Mouse (Mus musculus): Measurements from ENCODE around the gene Slc15a1.

The Slc15a1 gene

DNA sequence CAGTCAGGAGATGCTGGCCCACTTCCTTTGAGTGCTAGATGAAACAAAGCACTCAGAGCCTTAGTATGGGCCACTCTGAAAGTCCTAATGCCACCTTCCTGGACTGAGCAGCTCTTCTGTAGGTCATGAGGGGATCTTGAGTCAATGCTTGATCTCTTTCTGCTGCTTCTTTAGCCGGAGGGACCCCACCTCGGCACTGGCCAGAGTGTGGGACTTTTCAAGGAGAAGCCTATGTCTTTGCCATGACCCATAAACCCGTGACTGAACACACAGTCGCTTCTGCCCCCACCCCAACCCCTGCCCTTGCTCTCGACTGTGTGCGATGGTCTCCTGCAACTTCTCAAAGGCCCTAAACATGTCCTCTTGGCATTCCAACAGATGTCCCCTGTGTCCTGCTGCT is 52.8 kb downstream of the Slc15a1 start:
- no peak for DNase-seq (ENCODE audit: low spot score in 2 of 2)

DNA sequence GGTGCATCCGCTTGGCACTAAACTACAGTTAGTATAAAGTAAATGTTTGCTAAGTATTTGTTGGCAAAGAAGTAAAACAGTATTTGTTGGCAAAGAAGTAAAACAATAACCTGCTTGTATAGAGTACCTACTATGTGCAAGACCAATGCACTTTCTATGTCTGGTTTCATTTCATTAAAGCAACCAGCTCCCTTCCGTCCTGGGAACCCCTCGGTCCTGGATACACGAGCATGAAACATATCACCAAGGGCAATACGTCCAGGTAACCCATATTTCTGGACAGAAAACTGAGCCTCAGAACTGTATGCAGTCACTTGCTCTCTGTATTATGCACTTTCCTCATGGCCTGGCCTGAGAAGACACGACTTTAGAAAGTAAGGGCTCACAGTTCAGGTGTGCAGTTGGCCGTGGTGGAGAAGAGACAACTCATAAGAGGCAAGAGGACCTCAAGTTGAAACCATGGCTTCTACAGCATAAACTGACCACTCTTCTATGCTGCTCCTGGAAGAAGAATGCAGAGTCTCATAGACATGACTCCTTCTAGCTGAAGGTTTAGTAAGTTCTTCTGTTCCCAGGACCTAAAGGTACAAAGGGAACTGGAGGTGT is 53.5 kb downstream of the Slc15a1 start:
- no peak for DNase-seq (ENCODE audit: low spot score in 2 of 2)

DNA sequence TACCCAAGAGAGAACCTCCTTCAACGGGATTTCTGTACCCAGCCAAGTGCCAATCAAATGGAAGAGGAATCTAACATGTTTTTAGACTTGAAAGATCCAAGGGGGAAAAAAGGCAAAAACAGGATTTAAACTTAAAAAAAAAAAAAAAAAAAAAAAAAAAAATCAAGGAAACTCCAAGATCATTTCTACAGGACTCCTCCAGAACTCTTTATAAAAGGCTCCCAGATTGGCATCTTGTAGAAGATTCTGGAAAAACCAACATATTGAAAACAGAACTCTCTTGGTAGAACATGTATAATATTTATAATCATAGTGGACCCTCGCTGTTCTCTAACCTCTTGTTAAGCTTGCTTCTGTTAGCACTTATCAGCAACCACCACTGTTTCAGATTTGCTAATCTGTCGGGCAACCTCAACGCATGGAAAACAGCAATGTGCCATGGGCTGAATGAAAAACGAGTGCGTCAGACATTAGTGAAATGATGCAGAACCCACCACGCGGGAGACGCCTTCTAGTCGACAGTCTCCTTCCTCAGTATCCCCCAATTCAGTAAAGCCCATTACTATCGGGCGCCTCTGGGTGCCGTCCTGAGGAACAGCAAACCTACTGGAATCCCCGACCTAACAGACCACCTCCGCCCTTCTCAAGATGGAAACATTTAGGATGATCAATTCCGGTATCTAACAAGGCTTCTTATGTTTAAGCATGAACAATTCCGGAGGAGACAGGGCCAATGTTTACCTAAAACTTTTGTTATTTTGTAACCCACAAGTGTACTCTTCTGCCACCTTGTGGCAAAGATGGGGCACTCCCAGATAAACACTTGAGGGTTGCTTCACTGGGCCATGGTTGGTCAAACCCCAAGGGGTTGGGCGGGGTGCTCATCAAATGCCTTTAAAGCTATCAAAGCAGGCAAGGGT is 54.3 kb downstream of the Slc15a1 start:
- peak; percentile 21 to 31 for DNase-seq (ENCODE audit: low spot score in 2 of 2)

DNA sequence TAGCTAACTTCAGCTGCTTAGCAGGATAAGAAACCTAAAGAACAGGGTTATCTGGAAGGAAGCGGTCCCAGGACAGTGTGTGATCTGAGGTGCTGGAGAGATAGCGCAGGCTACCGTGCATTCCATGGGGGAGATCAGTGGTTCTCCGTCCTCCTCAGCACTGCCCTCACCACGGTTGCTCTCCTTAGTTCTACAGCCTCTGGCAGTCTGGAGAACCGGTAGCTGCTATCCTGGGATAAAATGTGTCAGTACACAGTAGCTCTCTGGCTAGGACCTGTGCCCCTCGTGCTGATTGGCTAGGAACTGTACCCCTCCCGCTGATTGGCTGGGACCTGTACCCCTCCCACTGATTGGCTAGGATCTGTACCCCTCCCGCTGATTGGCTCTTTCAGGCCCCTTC is 58.1 kb downstream of the Slc15a1 start:
- no peak for DNase-seq (ENCODE audit: low spot score in 2 of 2)

DNA sequence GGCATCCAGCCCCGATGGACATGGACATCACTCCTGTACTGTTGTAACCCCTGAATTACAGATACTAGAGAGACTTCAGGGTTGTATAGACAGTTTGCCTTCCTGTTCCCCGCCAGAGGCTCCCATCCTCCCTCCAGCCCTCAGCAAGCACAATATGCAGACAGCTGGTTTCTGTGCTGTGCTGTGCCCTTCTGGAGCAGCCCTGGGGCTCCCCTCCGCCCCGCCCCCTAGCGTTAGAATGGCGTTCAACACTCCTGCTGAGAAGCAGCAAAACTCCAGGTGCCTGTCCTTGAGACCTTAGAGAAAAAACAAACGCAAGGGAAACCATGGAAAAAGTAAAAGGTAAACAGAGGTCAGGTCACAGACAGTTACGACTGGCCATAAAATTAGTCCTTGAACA is 59.9 kb downstream of the Slc15a1 start:
- DNase-seq (ENCODE audit: low spot score in 2 of 2): peak in 1 of 2 experiments; percentile 24

DNA sequence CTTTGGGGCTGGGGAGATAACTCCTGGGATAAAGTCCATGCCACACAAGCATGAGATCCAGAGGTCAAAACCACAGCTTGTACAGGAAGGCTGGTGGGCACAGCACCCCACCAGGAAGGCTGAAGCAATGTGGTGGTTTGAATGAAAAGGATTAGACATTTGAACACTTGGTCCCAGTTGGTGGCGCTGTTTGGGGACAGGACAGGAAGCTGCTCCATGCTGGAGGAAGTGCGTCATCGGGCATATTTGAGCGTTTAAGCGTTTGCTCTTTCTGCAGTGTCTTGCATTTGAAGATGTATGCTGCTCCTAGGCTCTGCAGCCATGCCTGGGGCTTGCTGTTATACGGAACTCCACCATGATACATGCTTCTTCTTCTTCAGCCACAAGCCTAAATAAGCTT is 64.2 kb downstream of the Slc15a1 start:
- DNase-seq (ENCODE audit: low spot score in 2 of 2): no peak

DNA sequence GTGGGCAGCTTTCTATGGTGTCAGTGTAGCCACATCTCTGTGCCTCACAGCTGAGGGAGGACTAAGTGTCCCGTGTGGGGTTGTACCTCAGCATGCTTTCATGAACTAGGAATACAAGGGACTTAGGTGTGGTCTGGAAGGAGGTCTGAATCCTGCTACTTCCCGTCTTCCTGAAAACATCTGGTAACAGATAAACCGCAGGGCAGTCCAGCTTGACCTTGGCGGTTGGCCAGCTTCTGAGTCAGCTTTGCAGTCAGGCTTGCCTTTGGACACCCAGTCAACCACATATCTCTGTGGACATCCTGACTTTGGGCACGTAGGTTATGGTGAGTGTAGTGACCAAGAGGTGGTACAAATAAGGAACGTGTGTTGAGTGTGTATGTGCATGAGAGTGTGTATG is 68.0 kb downstream of the Slc15a1 start:
- DNase-seq (ENCODE audit: low spot score in 2 of 2): no peak

DNA sequence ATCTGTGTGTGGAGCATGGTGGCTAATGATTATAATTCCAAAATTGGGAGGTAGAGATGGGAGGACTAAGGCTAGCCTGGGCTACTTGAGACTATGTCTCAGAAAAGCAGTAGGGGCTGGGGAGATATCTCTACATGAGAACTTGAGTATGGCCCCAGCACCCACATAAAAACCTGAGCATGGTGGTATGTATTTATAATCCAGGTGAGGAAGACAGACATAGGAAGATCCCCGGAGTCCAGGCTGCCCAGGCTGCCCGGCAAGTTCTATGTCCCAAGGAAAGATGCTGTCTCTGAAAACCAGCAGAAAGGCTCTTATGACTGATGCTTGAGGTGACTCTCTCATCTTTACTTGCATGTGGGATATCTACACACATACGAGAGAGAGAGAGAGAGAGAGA is 68.6 kb downstream of the Slc15a1 start:
- no peak for DNase-seq (ENCODE audit: low spot score in 2 of 2)

DNA sequence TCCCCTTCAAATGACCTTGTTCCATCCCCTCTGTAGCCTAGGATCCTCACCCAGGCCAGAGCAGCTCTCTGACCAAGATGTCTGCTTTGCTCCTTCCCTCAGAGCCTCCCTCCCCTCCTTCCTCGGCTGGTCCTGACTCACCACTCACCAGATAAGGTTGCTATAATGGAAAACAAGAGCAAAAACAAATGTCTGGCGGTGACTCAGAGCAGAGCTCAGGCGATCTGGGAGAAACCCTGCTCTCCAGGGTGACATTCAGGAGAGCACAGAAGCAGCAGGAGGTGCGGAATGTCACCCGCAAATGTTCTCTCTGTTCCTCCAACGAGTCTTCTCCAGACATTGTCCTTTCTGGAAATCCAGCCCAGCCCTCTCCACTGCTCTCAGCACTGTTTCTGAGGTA is 69.3 kb downstream of the Slc15a1 start:
- DNase-seq (ENCODE audit: low spot score in 2 of 2): no peak

DNA sequence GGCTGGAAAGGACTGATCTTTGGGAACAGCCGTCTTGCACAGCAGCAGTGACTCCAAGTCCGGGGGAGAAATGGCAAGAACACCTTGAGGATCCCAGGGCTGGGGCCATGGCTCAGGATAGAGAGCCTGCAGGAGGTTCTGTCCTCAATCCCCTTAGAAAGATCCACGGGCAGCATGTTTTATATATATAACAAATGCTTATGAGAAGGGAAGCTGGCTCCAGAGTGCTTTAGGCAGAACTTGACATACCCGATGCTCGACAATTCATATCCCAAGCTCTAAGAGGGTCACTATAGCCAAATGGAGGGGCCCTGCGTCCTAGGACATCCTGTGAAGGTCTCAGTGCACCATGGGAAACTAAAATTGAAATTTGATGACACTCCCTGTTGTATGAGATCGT is 73.8 kb downstream of the Slc15a1 start:
- no peak for DNase-seq (ENCODE audit: low spot score in 2 of 2)

DNA sequence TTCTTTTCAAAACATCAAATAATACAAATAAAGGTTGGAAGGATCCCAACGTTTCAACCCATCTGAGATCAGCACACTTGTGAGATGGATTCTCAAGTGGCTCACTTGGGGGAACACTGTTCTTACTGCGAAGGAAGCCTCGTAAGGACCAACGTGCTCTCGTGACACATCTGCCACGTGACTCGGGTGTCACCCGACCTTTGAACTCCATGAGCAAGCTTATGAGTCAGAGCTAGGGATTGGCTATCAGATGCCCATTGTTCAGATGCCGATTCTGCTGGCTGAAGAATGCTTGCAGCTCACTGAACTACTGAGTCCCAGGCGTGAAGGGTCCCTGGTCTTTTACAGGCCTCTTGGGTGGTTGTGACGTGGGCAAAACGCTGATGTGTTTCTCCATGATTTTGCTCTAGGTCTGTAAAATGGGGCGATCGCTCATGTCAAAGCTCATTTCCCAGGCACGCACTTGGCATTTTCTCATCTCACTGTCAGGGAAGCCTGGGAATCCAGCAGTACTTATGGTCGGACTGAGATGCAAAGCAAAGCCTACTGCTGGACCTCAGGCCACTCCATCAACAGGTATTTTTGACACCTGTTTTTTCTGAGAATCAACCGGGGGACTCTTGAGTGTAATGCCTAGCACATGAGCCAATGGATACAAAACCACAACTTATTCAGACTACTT is 75.1 kb downstream of the Slc15a1 start:
- DNase-seq (ENCODE audit: low spot score in 2 of 2): no peak

DNA sequence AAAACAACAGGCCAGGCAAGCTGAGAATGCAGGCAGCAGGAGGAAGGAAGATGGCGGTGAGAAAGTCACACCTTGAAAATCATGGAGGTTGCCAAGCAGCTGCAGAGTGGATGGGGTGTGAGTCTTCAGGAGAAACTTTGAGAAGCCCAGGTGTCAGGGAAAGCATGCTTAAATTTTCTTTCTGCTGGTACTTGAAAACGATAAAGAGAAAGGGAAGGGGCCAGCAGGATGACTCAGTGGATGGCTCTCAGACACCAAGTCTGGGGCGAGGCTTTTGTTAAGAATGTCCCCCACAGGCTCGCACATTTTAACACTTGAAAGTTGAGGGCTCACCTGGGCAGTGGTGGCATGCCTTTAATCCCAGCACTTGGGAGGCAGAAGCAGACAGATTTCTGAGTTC is 76.9 kb downstream of the Slc15a1 start:
- no peak for DNase-seq (ENCODE audit: low spot score in 2 of 2)

DNA sequence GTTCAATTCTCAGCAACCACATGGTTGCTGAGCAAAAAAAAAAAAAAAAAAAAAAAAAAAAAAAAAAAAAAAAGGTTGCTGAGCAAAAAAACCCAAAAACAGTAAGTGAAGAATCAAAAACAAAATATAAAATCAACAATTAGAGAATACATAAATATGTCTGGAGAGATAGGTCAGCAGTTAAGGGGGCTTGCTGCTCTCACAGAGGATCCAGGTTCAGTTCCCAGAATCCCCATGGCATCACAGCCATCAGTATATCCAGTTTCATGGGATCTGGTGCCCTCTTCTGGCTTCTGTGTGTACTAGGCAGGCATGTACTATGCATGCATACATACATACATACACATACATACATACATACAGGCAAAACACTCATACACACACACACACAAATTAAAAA is 78.3 kb downstream of the Slc15a1 start:
- DNase-seq (ENCODE audit: low spot score in 2 of 2): no peak

DNA sequence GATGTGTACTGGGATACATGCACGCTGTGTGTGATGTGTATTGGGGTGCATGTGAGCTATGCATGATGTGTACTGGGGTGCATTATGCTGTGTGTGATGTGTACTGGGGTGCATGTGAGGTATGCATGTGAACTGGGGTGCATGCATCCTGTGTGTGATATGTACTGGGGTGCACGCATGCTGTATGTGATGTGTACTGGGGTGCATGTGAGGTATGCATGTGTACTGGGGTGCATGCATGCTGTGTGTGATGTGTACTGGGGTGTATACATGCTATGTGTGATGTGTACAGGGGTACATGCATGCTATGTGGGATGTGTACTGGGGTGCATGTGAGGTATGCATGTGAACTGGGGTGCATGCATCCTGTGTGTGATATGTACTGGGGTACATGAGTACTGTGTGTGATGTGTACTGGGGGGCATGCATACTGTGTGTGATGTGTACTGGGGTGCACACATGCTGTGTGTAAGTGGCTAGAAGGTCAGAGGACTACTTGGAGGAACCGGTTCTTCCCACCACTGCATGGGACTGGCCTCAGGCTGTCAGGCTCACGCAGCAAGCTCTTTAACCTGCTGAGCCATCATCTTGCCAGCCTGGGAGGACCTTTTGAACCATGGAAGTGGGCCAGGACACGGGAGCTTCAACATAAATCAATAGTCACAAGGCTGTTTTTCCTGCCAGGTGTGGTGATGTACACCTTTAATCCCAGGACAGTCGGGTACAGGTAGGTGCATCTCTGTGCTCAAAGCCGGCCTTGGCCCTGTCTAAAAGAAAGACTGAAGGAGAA is 79.9 kb downstream of the Slc15a1 start:
- DNase-seq (ENCODE audit: low spot score in 2 of 2): no peak

DNA sequence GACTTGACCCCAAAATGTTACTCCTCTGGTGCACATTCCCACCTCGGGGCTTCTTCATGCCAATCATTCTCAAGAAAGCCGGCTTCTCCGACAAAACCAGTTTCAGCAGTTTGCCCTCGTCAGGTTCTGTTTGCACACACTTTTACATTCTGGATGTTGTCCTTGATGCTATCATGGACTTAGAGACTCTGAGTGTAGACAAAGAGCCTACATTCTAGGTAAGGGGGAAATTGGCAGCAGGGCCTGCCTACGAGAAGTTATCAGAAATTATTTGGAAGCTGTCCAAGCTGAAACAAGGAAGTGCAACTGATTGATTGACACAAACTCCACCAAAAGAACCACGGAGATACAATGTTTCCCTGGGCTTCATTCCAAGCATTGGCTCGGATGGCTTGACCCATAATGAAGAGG is 81.7 kb downstream of the Slc15a1 start:
- DNase-seq (ENCODE audit: low spot score in 2 of 2): no peak

DNA sequence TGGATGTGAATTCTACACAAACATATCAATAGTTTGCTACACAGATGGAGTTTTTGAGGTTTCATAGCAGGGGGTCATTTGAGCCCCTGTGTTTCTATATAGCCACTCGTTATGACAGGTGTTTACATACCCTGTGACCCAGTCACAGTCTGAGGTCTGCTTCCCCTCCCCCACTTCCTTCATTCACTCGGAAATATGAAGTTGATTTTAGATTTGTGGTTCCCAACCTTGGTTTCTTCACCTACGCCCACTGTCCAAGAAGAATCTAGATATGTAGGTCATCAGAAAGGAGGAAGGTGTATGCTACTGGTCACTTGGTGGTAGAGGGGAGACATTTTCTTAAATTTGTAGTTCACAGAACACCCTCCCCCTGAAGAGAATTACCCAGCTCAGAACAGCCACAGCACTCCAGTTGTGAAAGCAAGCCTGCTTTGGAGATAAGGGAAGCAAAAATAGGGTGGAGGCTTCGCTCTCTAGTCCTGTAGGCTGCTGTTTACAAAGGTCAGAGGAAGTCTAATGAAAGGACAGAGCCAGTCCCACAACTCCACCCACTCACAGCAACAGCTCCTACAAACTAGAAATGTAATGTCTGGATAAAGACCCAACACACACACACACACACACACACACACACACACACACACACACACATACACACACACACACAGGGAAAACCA is 82.2 kb downstream of the Slc15a1 start:
- no peak for DNase-seq (ENCODE audit: low spot score in 2 of 2)

DNA sequence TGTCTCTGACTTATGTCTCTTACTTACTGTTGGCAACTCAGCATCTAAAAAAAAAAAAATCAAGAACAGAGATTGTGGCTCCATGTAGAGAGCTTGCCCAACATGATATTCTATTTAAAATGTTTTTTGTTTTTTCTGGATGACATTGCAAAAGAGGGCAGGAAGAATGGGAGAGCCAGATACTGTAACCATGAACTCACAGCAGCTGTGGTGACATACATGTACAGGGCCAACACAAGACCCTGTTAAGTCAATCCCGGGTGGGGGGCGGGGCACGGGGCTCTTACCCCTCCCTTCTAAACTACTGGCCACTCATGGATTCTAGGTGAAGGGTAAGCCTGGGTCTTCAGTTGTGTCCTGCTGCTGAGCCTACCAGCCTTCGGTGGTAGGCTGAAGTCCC is 83.1 kb downstream of the Slc15a1 start:
- no peak for DNase-seq (ENCODE audit: low spot score in 2 of 2)

DNA sequence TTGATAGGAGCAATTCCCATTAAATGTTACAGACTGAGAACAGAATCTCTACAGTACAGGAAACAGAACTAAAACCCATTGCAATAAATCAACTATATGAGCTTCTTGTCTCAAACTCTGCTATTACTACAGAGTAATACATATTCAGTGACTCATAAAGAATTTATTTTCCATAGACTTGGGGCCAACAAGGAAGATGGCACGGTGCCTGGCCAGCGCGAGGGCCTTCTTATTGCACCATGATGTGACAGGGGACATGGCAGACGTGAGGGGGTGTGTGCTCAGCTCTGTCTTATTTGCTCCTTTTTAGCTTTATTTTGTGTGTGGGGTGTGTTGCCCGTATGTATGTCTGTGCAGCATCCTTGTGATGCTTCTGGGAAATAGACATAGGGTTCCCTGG is 87.5 kb downstream of the Slc15a1 start:
- no peak for DNase-seq (ENCODE audit: low spot score in 2 of 2)

DNA sequence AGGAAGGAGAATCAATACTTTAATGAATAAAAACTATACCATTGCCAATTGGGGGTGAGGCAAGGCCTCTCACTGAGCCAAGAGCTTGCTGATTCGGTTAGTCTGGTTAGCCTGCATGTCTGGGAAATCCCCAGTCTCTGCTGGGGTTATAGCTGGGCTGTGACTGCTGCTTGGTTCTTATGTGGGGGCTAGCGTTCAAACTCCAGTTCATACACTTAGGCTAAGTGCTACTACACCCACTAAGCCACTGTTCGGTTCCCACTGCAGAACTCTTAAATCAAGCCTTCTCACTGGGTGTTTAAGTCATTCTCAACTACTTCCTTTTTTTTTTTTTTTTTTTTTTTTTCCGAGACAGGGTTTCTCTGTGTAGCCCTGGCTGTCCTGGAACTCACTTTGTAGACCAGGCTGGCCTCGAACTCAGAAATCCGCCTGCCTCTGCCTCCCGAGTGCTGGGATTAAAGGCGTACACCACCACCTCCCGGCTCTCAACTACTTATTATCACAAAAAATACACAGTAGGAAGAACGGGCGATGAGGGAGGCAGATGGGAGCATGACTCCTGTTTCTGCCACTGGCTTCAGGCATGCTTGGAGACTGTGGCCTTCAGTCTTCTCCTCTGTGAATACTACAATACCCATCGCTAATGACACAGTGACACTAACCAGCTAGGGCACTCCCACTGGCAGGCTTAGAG is 88.3 kb downstream of the Slc15a1 start:
- no peak for DNase-seq (ENCODE audit: low spot score in 2 of 2)

DNA sequence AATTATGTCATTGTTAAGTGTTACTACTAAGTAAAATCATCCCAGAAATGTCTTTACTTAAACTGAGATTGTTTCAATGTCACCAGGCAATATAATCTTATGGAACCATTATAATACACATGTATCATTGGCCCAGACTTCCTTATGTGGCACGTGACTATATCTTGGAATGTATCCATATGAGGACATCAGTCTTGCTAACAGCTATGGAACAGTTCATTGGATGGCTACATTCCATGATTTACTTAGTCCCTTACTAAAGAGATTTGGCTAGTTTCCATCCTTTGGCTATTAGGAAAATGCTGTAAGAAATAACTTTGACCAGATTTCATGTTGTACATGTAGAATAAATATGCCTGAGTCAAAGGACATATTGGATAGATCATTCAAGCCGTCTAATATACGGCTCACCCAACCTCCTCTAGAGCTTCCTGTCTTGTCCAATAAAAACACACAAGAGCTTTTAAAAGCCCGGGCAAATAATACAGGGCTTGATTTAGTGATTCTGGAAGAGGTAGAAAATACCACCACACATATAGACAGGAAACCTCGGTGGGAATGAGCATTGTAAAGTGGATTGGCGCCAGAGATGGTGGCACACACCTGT is 90.3 kb downstream of the Slc15a1 start:
- no peak for DNase-seq (ENCODE audit: low spot score in 2 of 2)
